Mouse (Mus musculus): ENCODE measurements around the gene Plcl2.

DNA sequence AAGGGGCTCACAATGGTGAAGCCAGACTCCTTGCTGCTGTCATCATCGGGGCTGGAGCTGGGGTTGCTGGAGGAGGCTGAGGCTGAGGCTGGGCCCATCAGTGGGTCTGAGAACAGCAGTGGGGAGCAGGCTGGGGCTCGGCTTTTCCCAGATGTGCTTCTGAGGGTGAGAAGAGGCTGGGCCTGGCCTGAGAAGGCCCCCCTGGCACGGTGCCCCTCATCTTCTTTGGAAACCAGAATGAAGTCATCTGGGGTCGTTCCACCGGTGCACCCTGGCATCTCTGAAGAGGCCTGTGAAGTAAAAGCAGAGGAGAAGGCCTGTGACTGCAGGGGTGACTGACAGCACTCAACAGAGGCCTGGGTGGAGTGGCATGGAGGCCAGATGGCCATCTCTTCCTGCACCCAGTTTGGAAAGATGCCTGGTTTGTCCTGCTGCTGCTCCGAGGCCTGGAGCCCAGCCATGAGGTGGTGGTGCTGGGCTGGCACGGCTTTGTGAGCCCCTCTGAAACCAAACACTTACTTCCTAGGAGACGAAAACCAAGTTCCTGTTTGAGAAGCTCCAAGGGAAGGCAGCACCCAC lies 226.8 kb downstream of the Plcl2 start:
- no peak for TF ChIP-seq CTCF (IDR thresholded peaks at IDR 0.05; ENCODE audit: low read depth, low read length)
- no peak for TF ChIP-seq POLR2A (IDR thresholded peaks at IDR 0.05; ENCODE audit: insufficient read depth, low read length)
